Mouse (Mus musculus): ENCODE results near the gene Tmem135.

DNA sequence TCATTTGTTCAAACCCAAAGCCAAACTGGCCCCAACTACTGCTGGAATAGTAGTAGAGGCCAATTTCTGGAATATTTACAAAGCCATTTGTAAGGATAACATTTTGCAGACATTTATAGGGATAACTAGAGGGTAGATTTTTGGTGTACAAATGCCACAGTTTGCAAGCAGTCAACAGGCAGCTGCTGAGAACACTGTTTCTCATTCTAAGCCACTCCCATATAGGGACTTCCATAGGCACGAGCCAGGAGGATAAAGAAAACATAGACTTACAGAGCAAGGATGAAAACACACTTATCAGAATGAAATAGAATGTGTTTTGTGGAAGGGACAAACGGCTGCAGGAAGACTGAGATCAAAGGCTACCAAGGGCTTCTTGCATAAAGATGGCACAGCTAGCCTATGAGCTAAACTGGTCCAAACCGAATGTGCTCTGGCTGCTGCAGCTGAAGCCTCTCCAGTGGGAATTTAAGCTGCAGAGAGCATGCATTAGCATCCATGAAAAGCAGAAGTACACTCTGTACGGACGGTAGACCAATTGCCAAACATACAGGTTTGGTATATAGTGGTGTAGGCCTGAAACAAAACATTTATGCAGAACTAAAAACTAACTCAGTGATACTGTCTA is 269.0 kb downstream of the Tmem135 start:
- TF ChIP-seq POLR2AphosphoS2 (IDR thresholded peaks at IDR 0.05; ENCODE audit: low read length) (no peak), POLR2A (IDR thresholded peaks at IDR 0.05; ENCODE audit: control insufficient read depth in 1 of 2, insufficient read depth in 1 of 2, low read depth in 1 of 2, low read length in 2 of 2, poor library complexity in 1 of 2) (no peak), CTCF (IDR thresholded peaks at IDR 0.05 in 2 of 3, conservative IDR thresholded peaks at IDR 0.05 in 1 of 3; ENCODE audit: control insufficient read depth in 1 of 3, insufficient read depth in 1 of 3, low read depth in 2 of 3, low read length in 3 of 3, poor library complexity in 1 of 3, severe bottlenecking in 1 of 3) (no peak), USF1 (IDR thresholded peaks at IDR 0.05; ENCODE audit: low read depth, low read length) (no peak)
